Mouse (Mus musculus) layer of hippocampus, postnatal 10 days (tissue): ENCODE data around the gene Gm10337. TPM values are rescaled to one million over a fixed set of nuclear protein-coding genes. Genes with fewer than 3 reads are reported as not detected.

ENCODE experiments used
- DNase-seq, 2 experiments: peaks; one replicate each; pipeline ENCODE4 v3.0.0; 2021; ENCODE audit warnings: low spot score in 2 of 2
- total RNA-seq, 2 experiments: library from RNA; stranded (reverse); gene quantifications; 2 replicates each; pipeline ENCODE4 v1.2.3; 2021

Gene Gm10337
- total RNA-seq, 2 experiments from 2014 or later: not detected

GRCm38 (mm10) chr15:102499851-102500250 is 3.7 kb upstream of the Gm10337 start:
- DNase-seq: no peak

GRCm38 (mm10) chr15:102500479-102500878 is 3.0 kb upstream of the Gm10337 start:
- no peak for DNase-seq

GRCm38 (mm10) chr15:102501084-102501814 is 2.3 kb upstream of the Gm10337 start:
- DNase-seq: no peak

- no peak for DNase-seq
These were observed 1.2 kb upstream of the Gm10337 start for GRCm38 (mm10) chr15:102502254-102502840.

GRCm38 (mm10) chr15:102503924-102504782 is 631 bp downstream of the Gm10337 start:
- DNase-seq: no peak

GRCm38 (mm10) chr15:102505073-102505769 is 1.7 kb downstream of the Gm10337 start:
- peak in 1 of 2 experiments; percentile 11 for DNase-seq

GRCm38 (mm10) chr15:102505770-102506463 is 2.4 kb downstream of the Gm10337 start:
- DNase-seq: no peak

- DNase-seq: no peak
These were observed 2.9 kb downstream of the Gm10337 start for GRCm38 (mm10) chr15:102506464-102506830.

GRCm38 (mm10) chr15:102506864-102507263 is 3.3 kb downstream of the Gm10337 start:
- DNase-seq: no peak

- DNase-seq: no peak
These were observed 4.0 kb downstream of the Gm10337 start for GRCm38 (mm10) chr15:102507561-102507960.

- DNase-seq: no peak
These were observed 4.8 kb downstream of the Gm10337 start for GRCm38 (mm10) chr15:102508336-102508735.

GRCm38 (mm10) chr15:102510110-102510509 is 6.6 kb downstream of the Gm10337 start:
- DNase-seq: no peak

- peak; percentile 89 to 93 for DNase-seq
These were observed 7.2 kb downstream of the Gm10337 start for GRCm38 (mm10) chr15:102510590-102511284.

- DNase-seq: no peak
These were observed 7.8 kb downstream of the Gm10337 start for GRCm38 (mm10) chr15:102511285-102511833.

GRCm38 (mm10) chr15:102512010-102512409 is 8.5 kb downstream of the Gm10337 start:
- DNase-seq: no peak

GRCm38 (mm10) chr15:102512471-102512870 is 8.9 kb downstream of the Gm10337 start:
- DNase-seq: no peak

- DNase-seq: no peak
These were observed 9.5 kb downstream of the Gm10337 start for GRCm38 (mm10) chr15:102513004-102513403.

- DNase-seq: no peak
These were observed 11.7 kb downstream of the Gm10337 start for GRCm38 (mm10) chr15:102515261-102515660.

GRCm38 (mm10) chr15:102515791-102516190 is 12.3 kb downstream of the Gm10337 start:
- no peak for DNase-seq

GRCm38 (mm10) chr15:102516293-102516692 is 12.8 kb downstream of the Gm10337 start:
- DNase-seq: no peak
